Mouse (Mus musculus): ENCODE data around the gene Klf15. TPM values are rescaled to one million over a fixed set of nuclear protein-coding genes. Genes with fewer than 3 reads are reported as not detected.

Klf15 gene
- polyA plus RNA-seq, 1 experiment from 2014 or later, result 5.1 TPM

GRCm38 (mm10) chr6:90490976-90491375 is 28.6 kb downstream of the Klf15 start:
- Histone ChIP-seq H3K4me1 (replicated peaks; ENCODE audit: control insufficient read depth, insufficient read depth, low read length) (no peaks in the 10 kb centered on the region), H3K9ac (ENCODE audit: low read length) (no peak overlapping the region), H3K36me3 (ENCODE audit: control insufficient read depth, insufficient read depth, low read length) (no peaks in the 10 kb centered on the region), H3K4me3 (ENCODE audit: low read depth, low read length) (no peak overlapping the region), H3K9me3 (ENCODE audit: control insufficient read depth, low read length) (no peaks in the 10 kb centered on the region), H3K27ac (ENCODE audit: low read depth) (no peak overlapping the region), H3K4me2 (ENCODE audit: low read length) (no peak overlapping the region), H3K27me3 (replicated peaks; ENCODE audit: control insufficient read depth, insufficient read depth, low read length) (no peaks in the 10 kb centered on the region)
- ATAC-seq (replicated peaks; ENCODE audit: low FRiP score, low TSS enrichment, low read depth) (no peak), DNase-seq (ENCODE audit: low spot score) (no peak)
- 76% methylated on average over 2 of the region's 2 CpGs for WGBS

- Histone ChIP-seq H3K27me3 (replicated peaks; ENCODE audit: control insufficient read depth, insufficient read depth, low read length) (no peaks in the 10 kb centered on the region), H3K4me2 (ENCODE audit: low read length) (no peak overlapping the region), H3K9ac (ENCODE audit: low read length) (no peak overlapping the region), H3K4me1 (replicated peaks; ENCODE audit: control insufficient read depth, insufficient read depth, low read length) (no peaks in the 10 kb centered on the region), H3K27ac (ENCODE audit: low read depth) (no peak overlapping the region), H3K36me3 (ENCODE audit: control insufficient read depth, insufficient read depth, low read length) (no peaks in the 10 kb centered on the region), H3K4me3 (ENCODE audit: low read depth, low read length) (no peak overlapping the region), H3K9me3 (ENCODE audit: control insufficient read depth, low read length) (no peaks in the 10 kb centered on the region)
- no peak for ATAC-seq (replicated peaks; ENCODE audit: low FRiP score, low TSS enrichment, low read depth)
- DNase-seq (ENCODE audit: low spot score), result no peak
- 67% methylated on average over 10 of the region's 10 CpGs for WGBS
Observed at GRCm38 (mm10) chr6:90491956-90492744, 29.8 kb downstream of the Klf15 start.

GRCm38 (mm10) chr6:90494155-90494554 is 31.8 kb downstream of the Klf15 start:
- no peak overlapping the region for H3K27ac ChIP-seq (ENCODE audit: low read depth)
- no peaks in the 10 kb centered on the region for H3K27me3 ChIP-seq (replicated peaks; ENCODE audit: control insufficient read depth, insufficient read depth, low read length)
- no peak overlapping the region for H3K4me2 ChIP-seq (ENCODE audit: low read length)
- H3K36me3 ChIP-seq (ENCODE audit: control insufficient read depth, insufficient read depth, low read length), result no peaks in the 10 kb centered on the region
- no peaks in the 10 kb centered on the region for H3K9me3 ChIP-seq (ENCODE audit: control insufficient read depth, low read length)
- ATAC-seq (replicated peaks; ENCODE audit: low FRiP score, low TSS enrichment, low read depth) (no peak), DNase-seq (ENCODE audit: low spot score) (no peak)
- H3K4me3 ChIP-seq (ENCODE audit: low read depth, low read length), result no peak overlapping the region
- no peak overlapping the region for H3K9ac ChIP-seq (ENCODE audit: low read length)
- H3K4me1 ChIP-seq (replicated peaks; ENCODE audit: control insufficient read depth, insufficient read depth, low read length), result no peaks in the 10 kb centered on the region
- 57% methylated on average over 3 of the region's 3 CpGs for WGBS

GRCm38 (mm10) chr6:90494566-90494965 is 32.2 kb downstream of the Klf15 start:
- Histone ChIP-seq H3K4me2 (ENCODE audit: low read length) (no peak overlapping the region), H3K27me3 (replicated peaks; ENCODE audit: control insufficient read depth, insufficient read depth, low read length) (no peaks in the 10 kb centered on the region), H3K9ac (ENCODE audit: low read length) (no peak overlapping the region), H3K36me3 (ENCODE audit: control insufficient read depth, insufficient read depth, low read length) (no peaks in the 10 kb centered on the region), H3K27ac (ENCODE audit: low read depth) (no peak overlapping the region), H3K4me3 (ENCODE audit: low read depth, low read length) (no peak overlapping the region), H3K4me1 (replicated peaks; ENCODE audit: control insufficient read depth, insufficient read depth, low read length) (no peaks in the 10 kb centered on the region), H3K9me3 (ENCODE audit: control insufficient read depth, low read length) (no peaks in the 10 kb centered on the region)
- ATAC-seq (replicated peaks; ENCODE audit: low FRiP score, low TSS enrichment, low read depth), result no peak
- 93% methylated on average over 3 of the region's 3 CpGs for WGBS
- no peak for DNase-seq (ENCODE audit: low spot score)

- Histone ChIP-seq H3K36me3 (ENCODE audit: control insufficient read depth, insufficient read depth, low read length) (no peaks in the 10 kb centered on the region), H3K4me2 (ENCODE audit: low read length) (no peak overlapping the region), H3K9ac (ENCODE audit: low read length) (no peak overlapping the region), H3K27ac (ENCODE audit: low read depth) (no peak overlapping the region), H3K4me3 (ENCODE audit: low read depth, low read length) (no peak overlapping the region), H3K4me1 (replicated peaks; ENCODE audit: control insufficient read depth, insufficient read depth, low read length) (no peaks in the 10 kb centered on the region), H3K9me3 (ENCODE audit: control insufficient read depth, low read length) (no peaks in the 10 kb centered on the region), H3K27me3 (replicated peaks; ENCODE audit: control insufficient read depth, insufficient read depth, low read length) (no peaks in the 10 kb centered on the region)
- no peak for DNase-seq (ENCODE audit: low spot score)
- no peak for ATAC-seq (replicated peaks; ENCODE audit: low FRiP score, low TSS enrichment, low read depth)
- WGBS, result 68% methylated on average over 6 of the region's 7 CpGs
Observed at GRCm38 (mm10) chr6:90495282-90495912, 33.0 kb downstream of the Klf15 start.

- Histone ChIP-seq H3K27me3 (replicated peaks; ENCODE audit: control insufficient read depth, insufficient read depth, low read length) (no peaks in the 10 kb centered on the region), H3K27ac (ENCODE audit: low read depth) (no peak overlapping the region), H3K4me2 (ENCODE audit: low read length) (no peak overlapping the region), H3K9ac (ENCODE audit: low read length) (no peak overlapping the region), H3K4me3 (ENCODE audit: low read depth, low read length) (no peak overlapping the region), H3K9me3 (ENCODE audit: control insufficient read depth, low read length) (no peaks in the 10 kb centered on the region), H3K36me3 (ENCODE audit: control insufficient read depth, insufficient read depth, low read length) (no peaks in the 10 kb centered on the region), H3K4me1 (replicated peaks; ENCODE audit: control insufficient read depth, insufficient read depth, low read length) (no peaks in the 10 kb centered on the region)
- ATAC-seq (replicated peaks; ENCODE audit: low FRiP score, low TSS enrichment, low read depth) (no peak), DNase-seq (ENCODE audit: low spot score) (no peak)
- WGBS, result 80% methylated on average over 3 of the region's 3 CpGs
Observed at GRCm38 (mm10) chr6:90496217-90496616, 33.8 kb downstream of the Klf15 start.

GRCm38 (mm10) chr6:90499509-90499908 is 37.1 kb downstream of the Klf15 start:
- Histone ChIP-seq H3K4me3 (ENCODE audit: low read depth, low read length) (no peak overlapping the region), H3K36me3 (ENCODE audit: control insufficient read depth, insufficient read depth, low read length) (no peaks in the 10 kb centered on the region), H3K4me1 (replicated peaks; ENCODE audit: control insufficient read depth, insufficient read depth, low read length) (no peaks in the 10 kb centered on the region), H3K27ac (ENCODE audit: low read depth) (no peak overlapping the region), H3K4me2 (ENCODE audit: low read length) (no peak overlapping the region), H3K27me3 (replicated peaks; ENCODE audit: control insufficient read depth, insufficient read depth, low read length) (no peaks in the 10 kb centered on the region), H3K9me3 (ENCODE audit: control insufficient read depth, low read length) (no peaks in the 10 kb centered on the region), H3K9ac (ENCODE audit: low read length) (no peak overlapping the region)
- 50% methylated on average over 4 of the region's 4 CpGs for WGBS
- DNase-seq (ENCODE audit: low spot score) (no peak), ATAC-seq (replicated peaks; ENCODE audit: low FRiP score, low TSS enrichment, low read depth) (no peak)

- WGBS, result 63% methylated on average over 8 of the region's 8 CpGs
- Histone ChIP-seq H3K4me1 (replicated peaks; ENCODE audit: control insufficient read depth, insufficient read depth, low read length) (peaks cover 9% of the 10 kb centered on the region; the same call in 1 of the 2 replicates), H3K4me3 (ENCODE audit: low read depth, low read length) (no peak overlapping the region), H3K9ac (ENCODE audit: low read length) (no peak overlapping the region), H3K27me3 (replicated peaks; ENCODE audit: control insufficient read depth, insufficient read depth, low read length) (no peaks in the 10 kb centered on the region), H3K4me2 (ENCODE audit: low read length) (no peak overlapping the region), H3K36me3 (ENCODE audit: control insufficient read depth, insufficient read depth, low read length) (no peaks in the 10 kb centered on the region), H3K9me3 (ENCODE audit: control insufficient read depth, low read length) (no peaks in the 10 kb centered on the region), H3K27ac (ENCODE audit: low read depth) (no peak overlapping the region)
- DNase-seq (ENCODE audit: low spot score), result no peak
- no peak for ATAC-seq (replicated peaks; ENCODE audit: low FRiP score, low TSS enrichment, low read depth)
Observed at GRCm38 (mm10) chr6:90501222-90501940, 39.0 kb downstream of the Klf15 start.
